Mouse (Mus musculus) yolk sac, embryonic 10.5 days (tissue): ENCODE results near the gene Ermp1.
"Not testable (repeated sequence)": the region's sequence is repeated elsewhere in the genome, so short reads cannot be mapped to it uniquely, and the experiment has no call there.

ENCODE experiments used
- DNase-seq: peaks from one replicate; pipeline ENCODE4 v3.0.0-alpha.2; 2017; ENCODE audit warnings: low spot score

Gene Ermp1

GRCm38 (mm10) chr19:29603548-29604353, 44.5 kb downstream of the Ermp1 start:
- DNase-seq = no peak

GRCm38 (mm10) chr19:29598981-29599380, 49.2 kb downstream of the Ermp1 start:
- DNase-seq = peak; percentile 60

- no peak for DNase-seq
Observed at GRCm38 (mm10) chr19:29596985-29597384, 51.2 kb downstream of the Ermp1 start.

- no peak for DNase-seq
Observed at GRCm38 (mm10) chr19:29596276-29596675, 51.9 kb downstream of the Ermp1 start.

- DNase-seq = not testable (repeated sequence)
Observed at GRCm38 (mm10) chr19:29593783-29594182, 54.4 kb downstream of the Ermp1 start.

- no peak for DNase-seq
Observed at GRCm38 (mm10) chr19:29583734-29584133, 64.5 kb downstream of the Ermp1 start.

- DNase-seq = no peak
Observed at GRCm38 (mm10) chr19:29582439-29582838, 65.8 kb downstream of the Ermp1 start.

- DNase-seq = no peak
Observed at GRCm38 (mm10) chr19:29566512-29566911, 81.7 kb downstream of the Ermp1 start.

GRCm38 (mm10) chr19:29563258-29563779, 84.9 kb downstream of the Ermp1 start:
- peak; percentile 36 for DNase-seq

- no peak for DNase-seq
Observed at GRCm38 (mm10) chr19:29562603-29563002, 85.6 kb downstream of the Ermp1 start.

- DNase-seq = no peak
Observed at GRCm38 (mm10) chr19:29562166-29562565, 86.0 kb downstream of the Ermp1 start.
